Mouse (Mus musculus): ENCODE data around the gene Rnase10. TPM values are rescaled to one million over a fixed set of nuclear protein-coding genes. Genes with fewer than 3 reads are reported as not detected.

Rnase10 gene
- polyA plus RNA-seq, 1 experiment from 2014 or later: not detected

GRCm38 (mm10) chr14:51017256-51017655, 9.7 kb downstream of the Rnase10 start:
- 77% methylated on average over 3 of the region's 3 CpGs for WGBS
- no peak for ATAC-seq (replicated peaks)
- no peaks in the 10 kb centered on the region for H3K27me3 ChIP-seq
- no peaks in the 10 kb centered on the region for H3K9me3 ChIP-seq
- no peak overlapping the region for H3K4me2 ChIP-seq (replicated peaks)
- H3K27ac ChIP-seq (replicated peaks): no peak overlapping the region
- no peaks in the 10 kb centered on the region for H3K36me3 ChIP-seq
- H3K4me1 ChIP-seq: no peaks in the 10 kb centered on the region
- H3K9ac ChIP-seq (replicated peaks): no peak overlapping the region
- H3K4me3 ChIP-seq: no peak overlapping the region

- H3K27ac ChIP-seq (replicated peaks): no peak overlapping the region
- no peaks in the 10 kb centered on the region for H3K4me1 ChIP-seq
- no peak overlapping the region for H3K9ac ChIP-seq (replicated peaks)
- no peak overlapping the region for H3K4me3 ChIP-seq
- no peak overlapping the region for H3K4me2 ChIP-seq (replicated peaks)
- H3K9me3 ChIP-seq: no peaks in the 10 kb centered on the region
- ATAC-seq (replicated peaks): no peak
- H3K27me3 ChIP-seq: no peaks in the 10 kb centered on the region
- no peaks in the 10 kb centered on the region for H3K36me3 ChIP-seq
- WGBS: 82% methylated on average over 4 of the region's 4 CpGs
These were observed 15.9 kb downstream of the Rnase10 start for GRCm38 (mm10) chr14:51023457-51023856.

GRCm38 (mm10) chr14:51024820-51025219, 17.3 kb downstream of the Rnase10 start:
- H3K9me3 ChIP-seq: no peaks in the 10 kb centered on the region
- H3K4me2 ChIP-seq (replicated peaks): no peak overlapping the region
- no peak for ATAC-seq (replicated peaks)
- no peaks in the 10 kb centered on the region for H3K27me3 ChIP-seq
- WGBS: 76% methylated on average over 1 of the region's 1 CpGs
- no peak overlapping the region for H3K9ac ChIP-seq (replicated peaks)
- H3K4me1 ChIP-seq: no peaks in the 10 kb centered on the region
- H3K36me3 ChIP-seq: no peaks in the 10 kb centered on the region
- H3K27ac ChIP-seq (replicated peaks): no peak overlapping the region
- H3K4me3 ChIP-seq: no peak overlapping the region

- Histone ChIP-seq H3K9ac (replicated peaks) (no peak overlapping the region), H3K4me2 (replicated peaks) (no peak overlapping the region), H3K4me1 (no peaks in the 10 kb centered on the region), H3K9me3 (no peaks in the 10 kb centered on the region), H3K27me3 (no peaks in the 10 kb centered on the region), H3K36me3 (no peaks in the 10 kb centered on the region), H3K4me3 (no peak overlapping the region), H3K27ac (replicated peaks) (no peak overlapping the region)
- ATAC-seq (replicated peaks): peak; percentile 69; the same call in 1 of the 2 replicates
- WGBS: 35% methylated on average over 5 of the region's 5 CpGs
These were observed 19.0 kb downstream of the Rnase10 start for GRCm38 (mm10) chr14:51026391-51027133.

GRCm38 (mm10) chr14:51027387-51028155, 20.0 kb downstream of the Rnase10 start:
- WGBS: 59% methylated on average over 3 of the region's 3 CpGs
- Histone ChIP-seq H3K4me3 (no peak overlapping the region), H3K9ac (replicated peaks) (no peak overlapping the region), H3K27me3 (no peaks in the 10 kb centered on the region), H3K36me3 (no peaks in the 10 kb centered on the region), H3K4me2 (replicated peaks) (no peak overlapping the region), H3K4me1 (no peaks in the 10 kb centered on the region), H3K27ac (replicated peaks) (no peak overlapping the region), H3K9me3 (no peaks in the 10 kb centered on the region)
- no peak for ATAC-seq (replicated peaks)

- 70% methylated on average over 1 of the region's 1 CpGs for WGBS
- Histone ChIP-seq H3K4me3 (no peak overlapping the region), H3K4me2 (replicated peaks) (no peak overlapping the region), H3K27ac (replicated peaks) (no peak overlapping the region), H3K4me1 (no peaks in the 10 kb centered on the region), H3K27me3 (no peaks in the 10 kb centered on the region), H3K36me3 (no peaks in the 10 kb centered on the region), H3K9ac (replicated peaks) (no peak overlapping the region), H3K9me3 (no peaks in the 10 kb centered on the region)
- ATAC-seq (replicated peaks): no peak
These were observed 27.7 kb downstream of the Rnase10 start for GRCm38 (mm10) chr14:51035206-51035605.

GRCm38 (mm10) chr14:51036214-51036613, 28.7 kb downstream of the Rnase10 start:
- no peak for ATAC-seq (replicated peaks)
- WGBS: 85% methylated on average over 4 of the region's 4 CpGs

GRCm38 (mm10) chr14:51041769-51042168, 34.2 kb downstream of the Rnase10 start, which contains the start of gene Rnase9:
Gene Rnase9, minus strand, starts transcription at chr14:51041869.
- Histone ChIP-seq H3K27ac (replicated peaks) (no peak within 1 kb of the TSS), H3K9ac (replicated peaks) (no peak within 1 kb of the TSS), H3K9me3 (no peaks in the 10 kb centered on the region), H3K4me1 (no peaks in the 10 kb centered on the region), H3K27me3 (no peaks in the 10 kb centered on the region), H3K4me2 (replicated peaks) (no peak within 1 kb of the TSS), H3K36me3 (no peaks in the 10 kb centered on the region), H3K4me3 (no peak within 1 kb of the TSS)
- 63% methylated on average over 6 of the region's 6 CpGs for WGBS
- no peak for ATAC-seq (replicated peaks)

More at GRCm38 (mm10) chr14:51036214-51036613, 28.7 kb downstream of the Rnase10 start:
- no peaks in the 10 kb centered on the region for H3K36me3 ChIP-seq
- H3K4me3 ChIP-seq: no peak overlapping the region
- H3K4me2 ChIP-seq (replicated peaks): no peak overlapping the region
- no peak overlapping the region for H3K27ac ChIP-seq (replicated peaks)
- H3K4me1 ChIP-seq: no peaks in the 10 kb centered on the region
- H3K27me3 ChIP-seq: no peaks in the 10 kb centered on the region
- no peaks in the 10 kb centered on the region for H3K9me3 ChIP-seq
- H3K9ac ChIP-seq (replicated peaks): no peak overlapping the region

GRCm38 (mm10) chr14:51047846-51048245, 40.3 kb downstream of the Rnase10 start:
- Histone ChIP-seq H3K4me2 (replicated peaks) (no peak overlapping the region), H3K4me3 (no peak overlapping the region), H3K9ac (replicated peaks) (no peak overlapping the region), H3K27ac (replicated peaks) (no peak overlapping the region), H3K9me3 (no peaks in the 10 kb centered on the region), H3K36me3 (no peaks in the 10 kb centered on the region), H3K27me3 (no peaks in the 10 kb centered on the region), H3K4me1 (no peaks in the 10 kb centered on the region)
- ATAC-seq (replicated peaks): no peak
- 72% methylated on average over 5 of the region's 5 CpGs for WGBS

- Histone ChIP-seq H3K9ac (replicated peaks) (no peak within 1 kb of the TSS), H3K36me3 (no peaks in the 10 kb centered on the region), H3K4me2 (replicated peaks) (no peak within 1 kb of the TSS), H3K4me3 (no peak within 1 kb of the TSS), H3K4me1 (peaks cover 9% of the 10 kb centered on the region), H3K27me3 (no peaks in the 10 kb centered on the region), H3K9me3 (no peaks in the 10 kb centered on the region), H3K27ac (replicated peaks) (no peak within 1 kb of the TSS)
- no peak for ATAC-seq (replicated peaks)
- WGBS: 81% methylated on average over 2 of the region's 2 CpGs
These were observed 42.5 kb downstream of the Rnase10 start, which contains the start of gene Rnase11 for GRCm38 (mm10) chr14:51050063-51050462. Gene Rnase11, minus strand, starts transcription at chr14:51050163.

- 54% methylated on average over 5 of the region's 5 CpGs for WGBS
These were observed 44.4 kb downstream of the Rnase10 start for GRCm38 (mm10) chr14:51051941-51052340.

GRCm38 (mm10) chr14:51053176-51053575, 45.6 kb downstream of the Rnase10 start:
- no peak overlapping the region for H3K27ac ChIP-seq (replicated peaks)
- H3K36me3 ChIP-seq: no peaks in the 10 kb centered on the region
- no peak overlapping the region for H3K4me2 ChIP-seq (replicated peaks)
- H3K9me3 ChIP-seq: no peaks in the 10 kb centered on the region
- peaks cover 9% of the 10 kb centered on the region for H3K4me1 ChIP-seq
- WGBS: 50% methylated on average over 5 of the region's 5 CpGs
- H3K9ac ChIP-seq (replicated peaks): no peak overlapping the region
- H3K27me3 ChIP-seq: no peaks in the 10 kb centered on the region
- H3K4me3 ChIP-seq: no peak overlapping the region
- no peak for ATAC-seq (replicated peaks)

More at GRCm38 (mm10) chr14:51051941-51052340, 44.4 kb downstream of the Rnase10 start:
- H3K4me2 ChIP-seq (replicated peaks): no peak overlapping the region
- H3K27ac ChIP-seq (replicated peaks): no peak overlapping the region
- no peaks in the 10 kb centered on the region for H3K27me3 ChIP-seq
- H3K4me1 ChIP-seq: peaks cover 9% of the 10 kb centered on the region
- H3K4me3 ChIP-seq: no peak overlapping the region
- no peak for ATAC-seq (replicated peaks)
- H3K9ac ChIP-seq (replicated peaks): no peak overlapping the region
- no peaks in the 10 kb centered on the region for H3K9me3 ChIP-seq
- no peaks in the 10 kb centered on the region for H3K36me3 ChIP-seq
